Mouse (Mus musculus) hindbrain, postnatal 0 days (tissue): ENCODE measurements around the gene Cnga4. TPM values are rescaled to one million over a fixed set of nuclear protein-coding genes. Genes with fewer than 3 reads are reported as not detected.
"Not testable (repeated sequence)": the region's sequence is repeated elsewhere in the genome, so short reads cannot be mapped to it uniquely, and the experiment has no call there.

Source experiments
- ATAC-seq: fragments of 200-750 bp; cut with Nextera tagmentation; 2 replicates; pipeline ENCODE4 v1.8.0; 2017; ENCODE audit warnings: mild to moderate bottlenecking, moderate TSS enrichment, moderate library complexity
- DNase-seq: peaks from one replicate; pipeline ENCODE4 v3.0.0-alpha.2; 2015; ENCODE audit warnings: low spot score
- H3K27ac ChIP-seq: fragments of 300-500 bp; sonication (generic); 2 replicates; pipeline ENCODE4 v1.5.1; 2014; ENCODE audit warnings: mild to moderate bottlenecking
- H3K27me3 ChIP-seq: fragments of 300-500 bp; sonication (generic); 2 replicates; pipeline ENCODE4 v1.6.1; 2014; ENCODE audit warnings: low read length, mixed read lengths; ENCODE audit not compliant: insufficient read depth
- H3K36me3 ChIP-seq: fragments of 300-500 bp; sonication (generic); 2 replicates; pipeline ENCODE4 v1.6.1; 2014; ENCODE audit warnings: low read length, mixed read lengths; ENCODE audit not compliant: insufficient read depth
- H3K4me1 ChIP-seq: fragments of 300-500 bp; sonication (generic); 2 replicates; pipeline ENCODE4 v1.6.1; 2014; ENCODE audit warnings: antibody characterized with exemption, low read length, mixed read lengths; ENCODE audit not compliant: insufficient read depth
- H3K4me2 ChIP-seq: fragments of 300-500 bp; sonication (generic); 2 replicates; pipeline ENCODE4 v1.6.1; 2014; ENCODE audit warnings: low read depth, mild to moderate bottlenecking, low read length, moderate library complexity, mixed read lengths
- H3K4me3 ChIP-seq: fragments of 300-500 bp; sonication (generic); 2 replicates; pipeline ENCODE4 v1.5.1; 2014; ENCODE audit warnings: low read length
- H3K9ac ChIP-seq: fragments of 300-500 bp; sonication (generic); replicated peaks from 2 replicates; pipeline ENCODE4 v1.6.1; 2014; ENCODE audit warnings: mild to moderate bottlenecking, low read length, moderate library complexity, mixed read lengths
- H3K9me3 ChIP-seq: fragments of 300-500 bp; sonication (generic); 2 replicates; pipeline ENCODE4 v1.6.1; 2016; ENCODE audit warnings: low read length, mixed read lengths
- CTCF ChIP-seq: IDR thresholded peaks from 2 replicates; pipeline ENCODE4 v1.5.1; 2016; ENCODE audit warnings: antibody characterized with exemption, control low read depth, low read depth
- WGBS: fragments of 180-500 bp; shearing (Covaris S2); extraction: QIAGEN DNeasy Blood & Tissue Kit; methylation state at CpG from one replicate; pipeline ENCODE4 v1.1.7; 2014; 5-methylcytosine and 5-hydroxymethylcytosine counted together
- polyA plus RNA-seq: library from polyadenylated mRNA; unstranded; fragments of >200 nt; fragmentation: Nextera tagmentation; extraction: Ambion mirVana; gene quantifications from 2 replicates; pipeline ENCODE4 v1.2.1, GENCODE M21; 2015
- total RNA-seq: library from RNA; depleted of rRNA; stranded (reverse); fragments of >200 nt; gene quantifications from 2 replicates; pipeline ENCODE4 v1.2.3, GENCODE M21; 2014; rRNA removed

Gene Cnga4
- total and polyA plus RNA-seq, 2 experiments from 2014 or later = 0.08 to 0.21 TPM

DNA sequence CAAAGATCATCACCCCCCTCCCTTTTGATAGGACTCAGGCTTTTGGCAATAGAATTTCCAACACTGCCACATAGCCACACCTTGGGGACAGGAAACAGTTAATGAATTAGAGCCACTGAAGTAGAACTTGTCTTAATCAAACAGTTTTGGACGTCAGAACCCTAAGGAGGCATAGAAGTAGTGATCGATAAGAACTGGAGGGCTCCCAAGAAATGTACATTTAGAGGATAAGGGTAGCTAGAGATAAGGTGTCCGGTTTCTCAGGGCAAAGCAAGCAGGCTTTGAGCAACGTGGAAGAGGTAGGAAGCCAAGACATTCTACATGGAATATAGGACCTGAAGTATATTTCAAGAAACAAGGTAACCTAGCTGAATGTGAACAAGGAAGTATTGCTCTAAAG, 37.1 kb downstream of the Cnga4 start:
- H3K4me1 ChIP-seq = no peaks in the 10 kb centered on the region
- TF ChIP-seq CTCF = no peak
- H3K9ac ChIP-seq = no peak overlapping the region
- no peak overlapping the region for H3K27ac ChIP-seq
- ATAC-seq = no peak
- 63% methylated on average over 4 of the region's 4 CpGs for WGBS
- no peaks in the 10 kb centered on the region for H3K36me3 ChIP-seq
- H3K27me3 ChIP-seq = no peaks in the 10 kb centered on the region
- no peaks in the 10 kb centered on the region for H3K9me3 ChIP-seq
- H3K4me3 ChIP-seq = no peak overlapping the region
- DNase-seq = no peak
- H3K4me2 ChIP-seq = no peak overlapping the region

- Histone ChIP-seq H3K27ac (no peak overlapping the region), H3K4me1 (no peaks in the 10 kb centered on the region), H3K36me3 (no peaks in the 10 kb centered on the region), H3K9me3 (no peaks in the 10 kb centered on the region), H3K27me3 (no peaks in the 10 kb centered on the region), H3K9ac (no peak overlapping the region), H3K4me3 (no peak overlapping the region), H3K4me2 (no peak overlapping the region)
- TF ChIP-seq CTCF = no peak
- DNase-seq = no peak
- ATAC-seq = no peak
- 76% methylated on average over 3 of the region's 3 CpGs for WGBS
These were observed 40.7 kb downstream of the Cnga4 start for GRCm38 (mm10) chr7:105445076-105445475.

- 89% methylated on average over 4 of the region's 4 CpGs for WGBS
- not testable (repeated sequence) for H3K4me3 ChIP-seq, DNase-seq, H3K27me3 ChIP-seq, H3K4me1 ChIP-seq, H3K9me3 ChIP-seq, ATAC-seq, H3K9ac ChIP-seq, H3K27ac ChIP-seq, H3K4me2 ChIP-seq, H3K36me3 ChIP-seq
These were observed 49.0 kb downstream of the Cnga4 start for GRCm38 (mm10) chr7:105453345-105453744.

Other genes starting within 250 kb of the Cnga4 start
- gene Olfr684, start 240.9 kb upstream of the Cnga4 start, total RNA-seq = not detected in 2 replicates
- gene Olfr684, start 240.9 kb upstream of the Cnga4 start, polyA plus RNA-seq = not detected in 2 replicates
- 0.52 TPM in 1 of 2 replicates, not detected in the other for gene Olfr685, start 218.6 kb upstream of the Cnga4 start, total RNA-seq
- not detected in 2 replicates for gene Olfr685, start 218.6 kb upstream of the Cnga4 start, polyA plus RNA-seq
- gene Olfr686, start 197.1 kb upstream of the Cnga4 start, total RNA-seq = 0.10 TPM in 1 of 2 replicates, not detected in the other
- gene Olfr686, start 197.1 kb upstream of the Cnga4 start, polyA plus RNA-seq = not detected in 2 replicates
- not detected in 2 replicates for gene Olfr688, start 116.5 kb upstream of the Cnga4 start, total RNA-seq
- gene Olfr688, start 116.5 kb upstream of the Cnga4 start, polyA plus RNA-seq = not detected in 2 replicates
- not detected in 2 replicates for gene Olfr689, start 93.4 kb upstream of the Cnga4 start, total RNA-seq
- gene Olfr689, start 93.4 kb upstream of the Cnga4 start, polyA plus RNA-seq = 0.05 and 0.16 TPM in 2 replicates
- gene Olfr690, start 70.5 kb upstream of the Cnga4 start, total RNA-seq = 0.14 and 0.99 TPM in 2 replicates
- not detected in 2 replicates for gene Olfr690, start 70.5 kb upstream of the Cnga4 start, polyA plus RNA-seq
- 0.52 and 0.75 TPM in 2 replicates for gene Olfr691, start 62.3 kb upstream of the Cnga4 start, total RNA-seq
- 0.13 and 0.15 TPM in 2 replicates for gene Olfr691, start 62.3 kb upstream of the Cnga4 start, polyA plus RNA-seq
- gene Olfr692, start 36.3 kb upstream of the Cnga4 start, total RNA-seq = not detected in 2 replicates
- not detected in 2 replicates for gene Olfr692, start 36.3 kb upstream of the Cnga4 start, polyA plus RNA-seq
- gene Gm5901, start 29.5 kb upstream of the Cnga4 start, total RNA-seq = not detected in 2 replicates
- gene Gm5901, start 29.5 kb upstream of the Cnga4 start, polyA plus RNA-seq = 0.44 TPM in 1 of 2 replicates, not detected in the other
- 48.0 and 48.8 TPM in 2 replicates for gene Fam160a2, start 4.5 kb upstream of the Cnga4 start, total RNA-seq
- gene Fam160a2, start 4.5 kb upstream of the Cnga4 start, polyA plus RNA-seq = 30.7 and 33.4 TPM in 2 replicates
- 10.7 and 14.2 TPM in 2 replicates for gene Cckbr, start 21.2 kb downstream of the Cnga4 start, total RNA-seq
- 5.3 TPM in 2 replicates for gene Cckbr, start 21.2 kb downstream of the Cnga4 start, polyA plus RNA-seq
- gene Cavin3, start 77.7 kb downstream of the Cnga4 start, total RNA-seq = 32.8 and 49.5 TPM in 2 replicates
- gene Cavin3, start 77.7 kb downstream of the Cnga4 start, polyA plus RNA-seq = 47.3 and 52.7 TPM in 2 replicates
- gene Smpd1, start 149.8 kb downstream of the Cnga4 start, total RNA-seq = 177 and 178 TPM in 2 replicates
- 103 and 108 TPM in 2 replicates for gene Smpd1, start 149.8 kb downstream of the Cnga4 start, polyA plus RNA-seq
- 512 and 570 TPM in 2 replicates for gene Apbb1, start 177.1 kb downstream of the Cnga4 start, total RNA-seq
- gene Apbb1, start 177.1 kb downstream of the Cnga4 start, polyA plus RNA-seq = 306 and 307 TPM in 2 replicates
- gene Hpx, start 195.6 kb downstream of the Cnga4 start, total RNA-seq = 0.36 TPM in 1 of 2 replicates, not detected in the other
- 0.11 TPM in 1 of 2 replicates, not detected in the other for gene Hpx, start 195.6 kb downstream of the Cnga4 start, polyA plus RNA-seq
- gene Trim3, start 229.0 kb downstream of the Cnga4 start, total RNA-seq = 169 and 174 TPM in 2 replicates
- 97.9 and 106 TPM in 2 replicates for gene Trim3, start 229.0 kb downstream of the Cnga4 start, polyA plus RNA-seq
- 49.6 and 63.9 TPM in 2 replicates for gene Timm10b, start 235.5 kb downstream of the Cnga4 start, total RNA-seq
- 179 and 181 TPM in 2 replicates for gene Timm10b, start 235.5 kb downstream of the Cnga4 start, polyA plus RNA-seq
- gene Arfip2, start 235.8 kb downstream of the Cnga4 start, total RNA-seq = 67.5 and 103 TPM in 2 replicates
- gene Arfip2, start 235.8 kb downstream of the Cnga4 start, polyA plus RNA-seq = 82.5 and 82.8 TPM in 2 replicates
- 16.1 and 51.9 TPM in 2 replicates for gene Gm45799, start 236.0 kb downstream of the Cnga4 start, total RNA-seq
- gene Gm45799, start 236.0 kb downstream of the Cnga4 start, polyA plus RNA-seq = 25.1 and 33.3 TPM in 2 replicates
- 2.9 and 5.4 TPM in 2 replicates for gene Dnhd1, start 246.3 kb downstream of the Cnga4 start, total RNA-seq
- 0.67 and 1.0 TPM in 2 replicates for gene Dnhd1, start 246.3 kb downstream of the Cnga4 start, polyA plus RNA-seq